Mouse (Mus musculus): ENCODE measurements around the gene Cldn5. TPM values are rescaled to one million over a fixed set of nuclear protein-coding genes. Genes with fewer than 3 reads are reported as not detected.

Gene Cldn5
- polyA plus RNA-seq (2014; fragmentation: Nextera tagmentation; extraction: Ambion mirVana), result 16.4 and 18.9 TPM in 2 replicates

- ATAC-seq (ENCODE audit: insufficient number of reproducible peaks, low FRiP score, low TSS enrichment, low read depth) (no peak), DNase-seq (ENCODE audit: low spot score) (no peak)
- 4% methylated on average over 19 of the region's 19 CpGs for WGBS
- Histone ChIP-seq H3K4me1 (ENCODE audit: control insufficient read depth, insufficient read depth, low read length) (peaks cover 9% of the 10 kb centered on the region; the same call in 1 of the 2 replicates), H3K27ac (replicated peaks; ENCODE audit: low read depth, low read length) (no peak within 1 kb of the TSS), H3K36me3 (ENCODE audit: control insufficient read depth, insufficient read depth, low read length) (peaks cover 8% of the 10 kb centered on the region; the same call in 1 of the 2 replicates), H3K9me3 (ENCODE audit: control insufficient read depth, low read length) (no peaks in the 10 kb centered on the region), H3K27me3 (ENCODE audit: control insufficient read depth, insufficient read depth, low read length) (peaks cover 48% of the 10 kb centered on the region), H3K4me2 (ENCODE audit: low read depth, severe bottlenecking) (peak within 1 kb of the TSS; percentile 53), H3K4me3 (ENCODE audit: low read depth, low read length) (peak within 1 kb of the TSS; percentile 35), H3K9ac (ENCODE audit: low read length) (peak within 1 kb of the TSS; percentile 52)
Observed at GRCm38 (mm10) chr16:18776556-18777100, at the start of gene Cldn5. TSS of gene Cldn5 (plus strand) at chr16:18776847.

- ATAC-seq (ENCODE audit: insufficient number of reproducible peaks, low FRiP score, low TSS enrichment, low read depth) (no peak), DNase-seq (ENCODE audit: low spot score) (no peak)
- H3K9me3 ChIP-seq (ENCODE audit: control insufficient read depth, low read length), result no peaks in the 10 kb centered on the region
- no peaks in the 10 kb centered on the region for H3K36me3 ChIP-seq (ENCODE audit: control insufficient read depth, insufficient read depth, low read length)
- H3K27ac ChIP-seq (replicated peaks; ENCODE audit: low read depth, low read length), result no peak overlapping the region
- H3K4me2 ChIP-seq (ENCODE audit: low read depth, severe bottlenecking), result no peak overlapping the region
- H3K9ac ChIP-seq (ENCODE audit: low read length), result no peak overlapping the region
- H3K4me1 ChIP-seq (ENCODE audit: control insufficient read depth, insufficient read depth, low read length), result no peaks in the 10 kb centered on the region
- no peak overlapping the region for H3K4me3 ChIP-seq (ENCODE audit: low read depth, low read length)
- no peaks in the 10 kb centered on the region for H3K27me3 ChIP-seq (ENCODE audit: control insufficient read depth, insufficient read depth, low read length)
- 69% methylated on average over 10 of the region's 10 CpGs for WGBS
Observed at GRCm38 (mm10) chr16:18727536-18728499, 48.8 kb upstream of the Cldn5 start.

GRCm38 (mm10) chr16:18729185-18729584 lies 47.5 kb upstream of the Cldn5 start:
- no peak overlapping the region for H3K27ac ChIP-seq (replicated peaks; ENCODE audit: low read depth, low read length)
- no peaks in the 10 kb centered on the region for H3K36me3 ChIP-seq (ENCODE audit: control insufficient read depth, insufficient read depth, low read length)
- H3K4me3 ChIP-seq (ENCODE audit: low read depth, low read length), result no peak overlapping the region
- no peak overlapping the region for H3K4me2 ChIP-seq (ENCODE audit: low read depth, severe bottlenecking)
- no peaks in the 10 kb centered on the region for H3K9me3 ChIP-seq (ENCODE audit: control insufficient read depth, low read length)
- WGBS, result 75% methylated on average over 5 of the region's 5 CpGs
- H3K4me1 ChIP-seq (ENCODE audit: control insufficient read depth, insufficient read depth, low read length), result no peaks in the 10 kb centered on the region
- no peaks in the 10 kb centered on the region for H3K27me3 ChIP-seq (ENCODE audit: control insufficient read depth, insufficient read depth, low read length)
- H3K9ac ChIP-seq (ENCODE audit: low read length), result no peak overlapping the region
- ATAC-seq (ENCODE audit: insufficient number of reproducible peaks, low FRiP score, low TSS enrichment, low read depth) (no peak), DNase-seq (ENCODE audit: low spot score) (no peak)

GRCm38 (mm10) chr16:18730640-18731039 lies 46.0 kb upstream of the Cldn5 start:
- 89% methylated on average over 3 of the region's 3 CpGs for WGBS
- no peak for ATAC-seq (ENCODE audit: insufficient number of reproducible peaks, low FRiP score, low TSS enrichment, low read depth)
- no peaks in the 10 kb centered on the region for H3K36me3 ChIP-seq (ENCODE audit: control insufficient read depth, insufficient read depth, low read length)
- no peak for DNase-seq (ENCODE audit: low spot score)
- H3K9ac ChIP-seq (ENCODE audit: low read length), result no peak overlapping the region
- H3K27me3 ChIP-seq (ENCODE audit: control insufficient read depth, insufficient read depth, low read length), result no peaks in the 10 kb centered on the region
- H3K4me3 ChIP-seq (ENCODE audit: low read depth, low read length), result no peak overlapping the region
- no peak overlapping the region for H3K27ac ChIP-seq (replicated peaks; ENCODE audit: low read depth, low read length)
- H3K9me3 ChIP-seq (ENCODE audit: control insufficient read depth, low read length), result no peaks in the 10 kb centered on the region
- no peak overlapping the region for H3K4me2 ChIP-seq (ENCODE audit: low read depth, severe bottlenecking)
- no peaks in the 10 kb centered on the region for H3K4me1 ChIP-seq (ENCODE audit: control insufficient read depth, insufficient read depth, low read length)

GRCm38 (mm10) chr16:18733100-18733956 lies 43.3 kb upstream of the Cldn5 start:
- DNase-seq (ENCODE audit: low spot score) (no peak), ATAC-seq (ENCODE audit: insufficient number of reproducible peaks, low FRiP score, low TSS enrichment, low read depth) (0 out of 2 replicates have a peak, but pooled peaks have one; percentile 35)

GRCm38 (mm10) chr16:18738303-18738702 lies 38.3 kb upstream of the Cldn5 start:
- DNase-seq (ENCODE audit: low spot score) (no peak), ATAC-seq (ENCODE audit: insufficient number of reproducible peaks, low FRiP score, low TSS enrichment, low read depth) (no peak)
- H3K9me3 ChIP-seq (ENCODE audit: control insufficient read depth, low read length), result no peaks in the 10 kb centered on the region
- no peaks in the 10 kb centered on the region for H3K27me3 ChIP-seq (ENCODE audit: control insufficient read depth, insufficient read depth, low read length)
- H3K27ac ChIP-seq (replicated peaks; ENCODE audit: low read depth, low read length), result no peak overlapping the region
- H3K9ac ChIP-seq (ENCODE audit: low read length), result no peak overlapping the region
- no peak overlapping the region for H3K4me3 ChIP-seq (ENCODE audit: low read depth, low read length)
- no peaks in the 10 kb centered on the region for H3K36me3 ChIP-seq (ENCODE audit: control insufficient read depth, insufficient read depth, low read length)
- H3K4me1 ChIP-seq (ENCODE audit: control insufficient read depth, insufficient read depth, low read length), result no peaks in the 10 kb centered on the region
- H3K4me2 ChIP-seq (ENCODE audit: low read depth, severe bottlenecking), result no peak overlapping the region

More at GRCm38 (mm10) chr16:18733100-18733956, 43.3 kb upstream of the Cldn5 start:
- Histone ChIP-seq H3K9ac (ENCODE audit: low read length) (no peak overlapping the region), H3K36me3 (ENCODE audit: control insufficient read depth, insufficient read depth, low read length) (no peaks in the 10 kb centered on the region), H3K9me3 (ENCODE audit: control insufficient read depth, low read length) (no peaks in the 10 kb centered on the region), H3K27ac (replicated peaks; ENCODE audit: low read depth, low read length) (no peak overlapping the region), H3K4me1 (ENCODE audit: control insufficient read depth, insufficient read depth, low read length) (no peaks in the 10 kb centered on the region), H3K4me2 (ENCODE audit: low read depth, severe bottlenecking) (no peak overlapping the region), H3K27me3 (ENCODE audit: control insufficient read depth, insufficient read depth, low read length) (no peaks in the 10 kb centered on the region), H3K4me3 (ENCODE audit: low read depth, low read length) (no peak overlapping the region)
- WGBS, result 58% methylated on average over 20 of the region's 20 CpGs

- WGBS, result 75% methylated on average over 20 of the region's 20 CpGs
- H3K4me3 ChIP-seq (ENCODE audit: low read depth, low read length), result no peak overlapping the region
- no peaks in the 10 kb centered on the region for H3K9me3 ChIP-seq (ENCODE audit: control insufficient read depth, low read length)
- H3K27me3 ChIP-seq (ENCODE audit: control insufficient read depth, insufficient read depth, low read length), result no peaks in the 10 kb centered on the region
- ATAC-seq (ENCODE audit: insufficient number of reproducible peaks, low FRiP score, low TSS enrichment, low read depth) (no peak), DNase-seq (ENCODE audit: low spot score) (no peak)
- no peak overlapping the region for H3K4me2 ChIP-seq (ENCODE audit: low read depth, severe bottlenecking)
- H3K9ac ChIP-seq (ENCODE audit: low read length), result no peak overlapping the region
- no peaks in the 10 kb centered on the region for H3K36me3 ChIP-seq (ENCODE audit: control insufficient read depth, insufficient read depth, low read length)
- H3K27ac ChIP-seq (replicated peaks; ENCODE audit: low read depth, low read length), result no peak overlapping the region
- no peaks in the 10 kb centered on the region for H3K4me1 ChIP-seq (ENCODE audit: control insufficient read depth, insufficient read depth, low read length)
Observed at GRCm38 (mm10) chr16:18746268-18747122, 30.2 kb upstream of the Cldn5 start.

All from limb, embryonic 11.5 days (tissue).